Mouse (Mus musculus): ENCODE data around the gene Spesp1.

DNA sequence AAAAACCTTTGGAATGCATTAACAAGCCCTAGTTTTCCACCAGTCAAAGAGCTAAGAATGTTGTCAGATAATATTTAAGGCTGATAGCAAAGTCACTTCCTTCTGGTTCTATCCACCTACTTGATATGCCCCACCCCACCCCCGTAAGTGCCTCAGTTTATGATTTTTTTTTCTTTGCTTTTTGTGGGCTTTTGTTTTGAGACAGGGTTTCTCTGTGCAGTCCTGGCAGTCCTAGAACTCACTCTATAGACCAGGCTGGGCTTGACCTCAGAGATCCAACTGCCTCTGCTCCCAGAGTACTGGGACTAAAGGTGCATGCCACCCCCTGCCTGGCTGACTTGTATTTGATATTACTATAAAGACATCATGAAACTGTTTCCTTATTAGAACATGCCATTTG is 41.8 kb upstream of the Spesp1 start:
- TF ChIP-seq CTCF (IDR thresholded peaks at IDR 0.05; ENCODE audit: low read depth, low read length), result no peak
- TF ChIP-seq GATA1 (IDR thresholded peaks at IDR 0.05; ENCODE audit: borderline replicate concordance, low read length), result no peak
- no peak for TF ChIP-seq TAL1 (conservative IDR thresholded peaks at IDR 0.05; ENCODE audit: low read depth, low read length)
- no peak for TF ChIP-seq GATA2 (IDR thresholded peaks at IDR 0.05; ENCODE audit: borderline replicate concordance, low read depth, low read length)
- TF ChIP-seq POLR2AphosphoS5 (IDR thresholded peaks at IDR 0.05; ENCODE audit: insufficient replicate concordance, low read depth, low read length), result no peak

Data from G1E (cell line).